Mouse (Mus musculus): ENCODE measurements around the gene Large2. TPM values are rescaled to one million over a fixed set of nuclear protein-coding genes. Genes with fewer than 3 reads are reported as not detected.
"Not testable (repeated sequence)": the region's sequence is repeated elsewhere in the genome, so short reads cannot be mapped to it uniquely, and the experiment has no call there.

Gene Large2
- 0.15 and 1.8 TPM in 2 replicates for total RNA-seq (2017)

GRCm38 (mm10) chr2:92374514-92374913 is at the start of gene Large2, which contains the start of gene Pex16:
Large2 (minus strand) TSS chr2:92374869.
Pex16 (plus strand) TSS chr2:92374676.
- ATAC-seq (replicated peaks; ENCODE audit: low read depth, poor library complexity, severe bottlenecking), result peak; percentile 43

- peak; percentile 78 for ATAC-seq (replicated peaks; ENCODE audit: low read depth, poor library complexity, severe bottlenecking)
These were observed 49.2 kb upstream of the Large2 start for GRCm38 (mm10) chr2:92423702-92424461.

GRCm38 (mm10) chr2:92423156-92423555 is 48.5 kb upstream of the Large2 start:
- no peak for ATAC-seq (replicated peaks; ENCODE audit: low read depth, poor library complexity, severe bottlenecking)

- ATAC-seq (replicated peaks; ENCODE audit: low read depth, poor library complexity, severe bottlenecking), result peak; percentile 88
These were observed 47.9 kb upstream of the Large2 start for GRCm38 (mm10) chr2:92422388-92423135.

- no peak for ATAC-seq (replicated peaks; ENCODE audit: low read depth, poor library complexity, severe bottlenecking)
These were observed 47.2 kb upstream of the Large2 start for GRCm38 (mm10) chr2:92421723-92422387.

- ATAC-seq (replicated peaks; ENCODE audit: low read depth, poor library complexity, severe bottlenecking), result no peak
These were observed 37.0 kb upstream of the Large2 start for GRCm38 (mm10) chr2:92411705-92412104.

GRCm38 (mm10) chr2:92408309-92409045 is 33.8 kb upstream of the Large2 start:
- no peak for ATAC-seq (replicated peaks; ENCODE audit: low read depth, poor library complexity, severe bottlenecking)

- ATAC-seq (replicated peaks; ENCODE audit: low read depth, poor library complexity, severe bottlenecking), result no peak
These were observed 31.0 kb upstream of the Large2 start for GRCm38 (mm10) chr2:92405687-92406086.

- no peak for ATAC-seq (replicated peaks; ENCODE audit: low read depth, poor library complexity, severe bottlenecking)
These were observed 30.1 kb upstream of the Large2 start for GRCm38 (mm10) chr2:92404737-92405136.

GRCm38 (mm10) chr2:92403776-92404319 is 29.2 kb upstream of the Large2 start:
- ATAC-seq (replicated peaks; ENCODE audit: low read depth, poor library complexity, severe bottlenecking), result no peak

GRCm38 (mm10) chr2:92402591-92403326 is 28.1 kb upstream of the Large2 start:
- ATAC-seq (replicated peaks; ENCODE audit: low read depth, poor library complexity, severe bottlenecking), result no peak

GRCm38 (mm10) chr2:92401091-92401561 is 26.5 kb upstream of the Large2 start, which contains the start of gene Mapk8ip1:
Mapk8ip1 (minus strand) TSS chr2:92401263.
- peak; percentile 39 for ATAC-seq (replicated peaks; ENCODE audit: low read depth, poor library complexity, severe bottlenecking)

GRCm38 (mm10) chr2:92400682-92401081 is 26.0 kb upstream of the Large2 start:
- no peak for ATAC-seq (replicated peaks; ENCODE audit: low read depth, poor library complexity, severe bottlenecking)

GRCm38 (mm10) chr2:92399877-92400276 is 25.2 kb upstream of the Large2 start:
- ATAC-seq (replicated peaks; ENCODE audit: low read depth, poor library complexity, severe bottlenecking), result not testable (repeated sequence)

- no peak for ATAC-seq (replicated peaks; ENCODE audit: low read depth, poor library complexity, severe bottlenecking)
These were observed 22.8 kb upstream of the Large2 start for GRCm38 (mm10) chr2:92397436-92397835.

GRCm38 (mm10) chr2:92395535-92395934 is 20.9 kb upstream of the Large2 start:
- no peak for ATAC-seq (replicated peaks; ENCODE audit: low read depth, poor library complexity, severe bottlenecking)

GRCm38 (mm10) chr2:92392318-92393264 is 17.9 kb upstream of the Large2 start:
- no peak for ATAC-seq (replicated peaks; ENCODE audit: low read depth, poor library complexity, severe bottlenecking)

Measured in common myeloid progenitor, adult 5-6 weeks (primary cell).